Mouse (Mus musculus): ENCODE results near the gene Zfp286.

GRCm38 (mm10) chr11:62728276-62728675, 61.0 kb downstream of the Zfp286 start:
- TF ChIP-seq CTCF (IDR thresholded peaks at IDR 0.05; ENCODE audit: extremely low read depth, insufficient read depth, insufficient read length, insufficient replicate concordance) (no peak), POLR2A (IDR thresholded peaks at IDR 0.05; ENCODE audit: low read depth, low read length) (no peak)

All from spleen, adult 2 months (tissue).